Mouse (Mus musculus): ENCODE measurements at regions not wholly inside any gene's neighbourhood (a gene's known extent, or its start where the extent isn't known, plus 50 kb on each side); places are given as distances from the start of the nearest gene placed in this dataset.

DNA sequence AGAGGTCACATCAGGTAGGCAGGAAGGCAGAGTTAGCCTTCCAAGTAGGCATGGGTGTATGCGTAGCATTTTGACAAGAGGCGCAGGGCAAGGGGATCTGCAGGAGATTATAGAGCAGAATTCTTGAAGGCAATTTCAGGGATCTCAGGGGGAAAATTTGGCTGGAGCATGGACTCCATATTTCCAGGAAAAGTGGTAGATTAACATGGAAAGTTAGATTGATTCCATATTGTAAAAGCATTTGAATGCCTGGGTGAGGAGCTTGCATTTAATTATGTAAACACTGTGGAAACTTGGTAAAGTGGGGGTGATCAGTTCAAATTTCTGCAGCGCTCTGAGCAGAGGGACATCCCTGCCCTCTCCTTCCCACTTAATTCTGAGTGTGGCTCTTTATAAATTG, 146.7 kb downstream of the Pax3 start:
- DNase-seq (ENCODE audit: extremely low read depth, insufficient read length, low spot score), result no peak

DNA sequence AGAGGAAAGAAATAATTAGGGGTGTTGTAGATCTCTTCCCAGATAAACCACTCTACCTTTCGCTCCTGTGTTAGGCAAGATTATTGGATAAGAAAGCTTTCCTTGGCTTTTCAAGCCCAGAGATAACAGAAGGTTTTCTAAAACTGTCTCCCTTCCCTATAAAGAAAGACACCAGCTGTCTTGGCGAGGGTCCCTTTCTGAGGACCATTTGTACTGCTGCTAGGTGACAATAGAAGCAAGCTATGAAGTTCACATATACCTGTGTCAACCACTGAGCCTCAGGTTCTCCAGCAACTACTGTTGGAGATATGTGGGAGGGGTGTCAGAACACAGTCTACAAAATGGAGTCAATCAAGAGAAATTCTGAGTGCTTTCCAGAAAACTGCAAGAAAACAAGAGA, 164.6 kb downstream of the Pax3 start:
- no peak for DNase-seq (ENCODE audit: extremely low read depth, insufficient read length, low spot score)

DNA sequence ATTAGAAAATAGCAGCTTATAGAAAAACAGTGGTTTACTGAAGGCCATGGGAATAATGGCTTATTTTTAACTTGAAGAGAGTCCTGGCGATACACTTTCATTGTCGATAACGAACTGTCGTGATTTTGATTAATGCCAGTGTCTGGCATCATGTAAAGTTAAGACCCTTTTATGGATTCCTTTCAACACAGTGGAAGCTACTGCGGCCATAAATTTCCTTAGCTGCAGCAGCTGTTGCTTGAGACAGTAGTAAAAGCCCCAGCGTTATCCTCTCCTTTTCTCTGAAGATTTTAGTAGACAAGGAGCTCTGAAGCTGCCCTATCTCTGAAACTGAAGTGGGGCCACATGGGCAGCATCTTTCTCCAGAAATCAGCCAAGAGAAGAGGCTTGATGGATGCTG, 175.2 kb downstream of the Pax3 start:
- DNase-seq (ENCODE audit: extremely low read depth, insufficient read length, low spot score), result no peak

DNA sequence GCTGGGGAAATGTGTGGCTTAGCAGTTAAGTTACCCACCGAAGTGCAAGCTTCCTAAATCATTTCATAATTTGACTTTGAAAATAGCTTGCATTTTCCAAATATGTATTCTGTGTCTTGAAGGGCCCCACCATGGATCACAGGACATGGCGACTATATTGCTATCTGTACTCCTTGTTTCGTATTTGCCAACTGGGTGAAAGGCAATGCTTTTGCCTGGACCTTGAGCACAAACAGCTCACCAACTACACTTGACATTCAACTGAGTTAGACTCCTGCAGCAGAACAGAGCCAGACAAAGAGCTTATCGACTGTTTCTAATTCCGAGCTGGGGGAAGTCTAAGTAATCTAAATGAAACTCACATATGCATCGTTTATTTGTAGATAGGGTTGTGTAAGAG, 175.9 kb downstream of the Pax3 start:
- DNase-seq (ENCODE audit: extremely low read depth, insufficient read length, low spot score), result no peak

DNA sequence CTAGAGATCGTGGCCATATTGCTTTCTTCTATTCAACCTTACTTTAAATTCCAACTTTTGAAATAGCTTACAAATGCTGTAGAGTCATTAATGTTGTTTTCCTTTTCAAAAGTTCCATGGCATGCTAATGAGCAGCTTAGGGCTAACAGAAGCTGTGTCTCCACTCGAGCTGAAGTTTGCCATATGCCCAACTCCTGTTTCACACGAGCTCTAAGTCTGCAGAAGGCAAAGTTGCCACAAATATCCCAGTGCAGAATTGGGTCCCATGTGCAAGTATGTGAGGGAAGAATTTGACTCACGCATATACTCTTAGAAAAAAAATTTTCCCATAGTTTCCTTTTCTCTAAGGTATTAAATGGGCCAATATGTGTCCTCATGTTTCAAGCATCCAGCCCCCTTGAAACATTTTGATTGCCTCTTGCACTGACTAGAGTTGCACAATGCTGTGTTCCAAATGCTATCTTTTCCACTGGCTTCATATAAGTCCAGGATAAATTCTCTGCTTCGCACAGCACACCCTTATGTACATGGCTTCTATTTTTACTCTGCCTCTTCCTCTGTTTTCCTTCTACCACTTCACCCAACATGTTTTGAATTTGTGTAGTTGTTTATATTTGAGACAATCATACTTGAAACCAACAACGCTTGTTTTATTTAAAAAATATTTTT, 178.9 kb downstream of the Pax3 start:
- no peak for DNase-seq (ENCODE audit: extremely low read depth, insufficient read length, low spot score)

DNA sequence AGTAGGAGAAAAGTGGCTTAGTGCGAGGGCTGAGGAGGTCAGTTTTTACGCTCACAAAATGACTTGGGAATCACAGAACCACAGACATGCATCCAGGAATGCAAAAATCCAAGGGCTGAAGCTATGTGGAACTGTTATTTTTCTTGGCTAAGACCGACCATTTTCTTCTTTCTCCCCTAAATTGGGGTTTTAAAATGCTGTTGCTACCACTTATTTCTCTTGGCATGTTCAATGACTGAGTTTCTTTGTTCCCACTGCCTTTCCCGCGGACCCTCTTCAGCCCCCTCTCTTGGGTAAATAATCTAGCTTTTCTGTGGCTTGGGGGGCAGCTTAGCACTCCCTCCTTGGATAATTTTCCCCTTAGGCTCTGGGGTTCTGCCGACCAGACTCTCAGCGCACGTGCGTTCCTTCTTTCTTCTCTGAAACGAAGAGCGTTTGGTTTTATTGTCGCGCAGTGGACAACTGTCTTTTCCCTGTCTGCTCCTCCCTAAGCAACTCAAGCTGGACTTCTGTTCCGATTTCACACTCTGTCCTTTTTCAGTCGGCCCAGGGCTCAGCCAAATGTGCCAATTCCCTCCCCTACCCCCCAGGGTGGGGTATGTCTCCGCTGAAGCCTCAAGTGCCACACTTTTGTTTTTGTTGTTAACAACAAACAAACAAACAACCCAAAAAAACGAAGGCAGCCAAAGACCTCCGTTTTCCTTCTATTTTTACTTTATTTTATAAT, 180.2 kb downstream of the Pax3 start:
- DNase-seq (ENCODE audit: extremely low read depth, insufficient read length, low spot score), result no peak

DNA sequence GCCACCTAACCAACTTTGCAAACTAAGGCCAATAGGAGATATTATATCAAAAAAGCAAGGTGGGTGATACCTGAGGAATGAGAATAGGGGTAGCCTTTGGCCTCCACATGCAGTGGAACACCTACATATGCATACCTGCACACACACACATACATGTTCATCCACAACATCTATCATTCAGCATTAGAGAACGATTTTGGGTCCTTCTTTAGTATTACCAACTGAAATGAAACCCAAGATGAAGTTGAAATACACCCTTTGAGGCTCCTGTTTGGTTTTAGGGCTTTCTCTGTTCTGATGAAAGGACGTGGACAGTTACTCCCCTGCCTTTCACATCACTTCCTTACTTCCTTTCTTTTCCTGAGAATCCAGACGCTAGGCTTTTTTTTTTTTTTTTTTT, 180.9 kb downstream of the Pax3 start:
- DNase-seq (ENCODE audit: extremely low read depth, insufficient read length, low spot score), result no peak

DNA sequence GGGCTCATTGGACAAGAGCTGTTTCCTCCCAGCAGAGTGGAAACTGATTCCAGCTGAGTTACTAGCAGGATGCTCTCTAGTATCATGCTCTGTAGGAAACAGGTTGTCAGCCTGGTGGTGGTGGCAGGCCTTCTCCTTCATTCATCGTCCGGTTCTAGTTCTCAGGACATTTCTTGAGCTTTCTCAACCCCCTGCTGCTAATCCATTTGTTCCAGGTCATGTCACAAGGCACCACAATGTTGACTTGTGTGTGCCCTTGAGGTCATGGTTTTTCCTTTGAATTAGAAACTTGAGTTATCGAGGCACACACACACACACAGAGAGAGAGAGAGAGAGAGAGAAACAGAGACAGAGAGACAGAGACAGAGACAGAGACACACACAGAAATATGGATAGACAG, 183.5 kb downstream of the Pax3 start:
- no peak for DNase-seq (ENCODE audit: extremely low read depth, insufficient read length, low spot score)

DNA sequence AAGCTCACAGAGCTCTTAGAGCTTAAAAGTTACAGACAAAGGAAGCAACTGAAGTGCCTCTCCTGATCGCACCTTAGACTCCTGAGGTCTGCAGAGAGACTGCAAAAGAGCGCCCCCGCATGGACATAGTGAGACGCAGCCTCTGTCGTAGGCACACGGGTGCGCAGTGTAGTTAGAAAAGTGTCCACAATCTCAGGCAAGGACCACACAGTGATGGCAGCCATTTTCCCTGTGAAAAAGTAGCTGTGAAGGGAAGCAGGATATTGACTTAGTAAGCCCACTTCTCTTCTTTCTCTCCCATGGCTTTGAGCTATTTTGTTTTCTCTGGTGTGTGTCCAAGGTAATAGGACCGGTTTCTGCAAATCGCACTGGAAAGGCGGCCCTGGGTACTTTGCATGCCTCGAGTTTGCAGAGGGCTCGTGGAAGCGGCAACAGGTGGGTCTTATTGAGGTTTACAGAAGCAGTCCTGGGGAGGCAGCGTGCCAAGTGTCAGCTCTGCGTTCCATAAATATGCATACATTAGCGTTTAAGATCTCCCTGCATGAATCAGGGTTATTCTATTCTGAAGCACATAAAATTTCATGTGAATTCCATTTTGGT, 188.0 kb downstream of the Pax3 start:
- no peak for DNase-seq (ENCODE audit: extremely low read depth, insufficient read length, low spot score)

DNA sequence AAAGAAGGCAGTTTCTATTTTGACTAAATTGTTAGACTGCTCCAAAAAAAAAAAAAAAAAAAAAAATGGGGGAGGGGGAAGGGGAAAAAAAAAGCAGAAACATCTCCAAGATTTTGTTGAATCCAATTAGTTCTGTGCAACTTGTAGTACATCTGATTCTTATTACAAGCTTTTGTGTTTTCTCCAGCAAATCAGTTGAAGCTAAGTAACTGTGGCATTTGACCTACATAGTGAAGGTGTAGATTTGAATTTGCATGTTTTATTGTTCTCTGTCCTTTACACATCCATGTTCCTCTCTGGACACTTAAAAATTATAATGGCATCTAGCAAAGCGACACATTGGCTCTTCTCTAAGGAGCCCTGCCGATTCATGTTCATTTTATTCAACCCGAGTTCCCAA, 192.6 kb downstream of the Pax3 start:
- no peak for DNase-seq (ENCODE audit: extremely low read depth, insufficient read length, low spot score)

DNA sequence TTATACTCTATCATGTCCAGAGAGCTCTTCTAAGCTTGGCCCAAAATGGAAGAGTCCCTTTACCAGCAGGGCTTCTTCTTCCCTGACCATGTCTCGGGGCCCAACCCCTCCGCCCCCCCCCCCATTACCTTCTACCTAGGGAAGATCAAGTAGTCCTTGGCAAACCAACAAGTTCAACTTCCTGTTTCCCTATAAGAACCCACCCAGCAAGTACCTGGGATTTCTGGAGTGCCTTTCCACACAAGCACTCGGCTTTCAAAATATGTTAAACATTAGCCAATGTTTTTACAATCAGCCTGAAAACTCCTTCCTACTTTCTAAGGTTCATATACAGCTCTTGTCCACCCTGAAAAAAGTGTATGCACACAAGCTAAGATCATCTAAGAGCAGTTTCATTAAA, 198.2 kb downstream of the Pax3 start:
- no peak for DNase-seq (ENCODE audit: extremely low read depth, insufficient read length, low spot score)

DNA sequence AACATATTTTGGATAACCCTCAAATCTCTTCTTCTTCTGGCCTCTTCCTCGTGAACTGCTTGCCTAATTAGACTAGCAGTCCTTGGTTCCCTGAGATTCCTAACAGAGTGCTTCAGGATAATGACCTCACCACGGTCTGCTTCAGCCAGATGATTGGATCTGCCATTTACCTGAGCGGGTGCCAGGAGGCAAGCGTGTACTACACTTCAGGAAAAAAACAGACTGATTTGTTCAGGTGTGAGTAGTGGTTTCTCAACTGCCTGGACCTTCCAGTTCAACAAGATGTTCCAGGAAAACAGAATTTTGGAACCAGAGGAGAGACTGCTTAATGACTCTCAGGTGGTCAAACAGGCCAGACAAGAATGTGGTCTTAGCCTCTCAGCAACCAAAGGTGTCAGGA, 215.4 kb downstream of the Pax3 start:
- no peak for DNase-seq (ENCODE audit: extremely low read depth, insufficient read length, low spot score)

DNA sequence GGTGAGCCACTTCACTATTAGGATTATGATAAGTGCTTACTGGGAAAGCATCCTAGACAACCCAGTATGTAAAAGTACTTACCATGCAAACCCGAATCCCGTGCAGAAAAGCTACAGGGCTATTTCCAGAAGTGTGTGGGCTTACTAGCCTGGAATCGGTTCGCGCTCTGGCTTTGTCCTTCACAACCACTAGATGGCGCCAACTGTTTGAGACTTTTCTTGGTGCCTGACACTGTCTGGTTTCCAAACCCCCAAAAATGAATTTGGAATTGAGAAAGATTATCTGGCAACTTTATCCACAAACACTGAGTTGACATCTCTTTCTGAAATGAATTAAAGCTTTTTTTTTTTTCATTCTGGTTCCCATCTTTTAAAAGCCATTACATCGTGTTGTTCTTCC, 218.2 kb downstream of the Pax3 start:
- peak; percentile 12 for DNase-seq (ENCODE audit: extremely low read depth, insufficient read length, low spot score)

DNA sequence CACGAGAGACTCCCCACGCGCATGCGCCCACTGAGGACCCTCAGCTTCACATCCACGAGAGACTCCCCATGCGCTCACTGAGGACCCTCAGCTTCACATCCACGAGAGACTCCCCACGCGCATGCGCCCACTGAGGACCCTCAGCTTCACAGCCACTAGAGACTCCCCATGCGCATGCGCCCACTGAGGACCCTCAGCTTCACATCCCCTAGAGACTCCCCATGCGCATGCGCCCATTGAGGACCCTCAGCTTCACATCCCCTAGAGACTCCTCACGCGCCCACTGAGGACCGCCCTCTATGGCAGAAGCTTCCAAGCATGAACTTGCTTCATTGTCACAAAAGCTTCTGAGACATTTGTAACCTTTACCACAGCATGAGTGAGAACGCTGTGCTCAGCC, 221.0 kb downstream of the Pax3 start:
- no peak for DNase-seq (ENCODE audit: extremely low read depth, insufficient read length, low spot score)

DNA sequence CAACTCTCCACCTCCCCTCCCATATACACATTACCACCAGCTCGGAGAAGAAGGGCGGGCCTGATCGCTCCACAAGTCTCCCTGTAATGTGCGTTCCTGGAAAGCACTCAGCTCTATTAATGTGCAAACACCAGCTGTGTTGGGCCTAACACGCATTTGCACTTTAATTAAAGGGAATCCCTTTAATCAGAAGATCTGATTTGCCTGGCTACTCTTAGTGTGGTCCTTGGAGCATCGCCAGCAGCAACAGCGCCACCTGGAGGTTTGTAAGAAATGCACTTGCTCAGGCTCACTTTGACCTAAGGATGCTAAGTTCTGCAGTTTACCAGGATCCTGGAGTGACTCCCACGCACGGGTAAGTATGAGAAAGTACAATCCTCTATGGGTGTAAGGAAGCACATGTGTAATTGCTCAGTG, 224.6 kb downstream of the Pax3 start:
- DNase-seq (ENCODE audit: extremely low read depth, insufficient read length, low spot score), result peak; percentile 15

DNA sequence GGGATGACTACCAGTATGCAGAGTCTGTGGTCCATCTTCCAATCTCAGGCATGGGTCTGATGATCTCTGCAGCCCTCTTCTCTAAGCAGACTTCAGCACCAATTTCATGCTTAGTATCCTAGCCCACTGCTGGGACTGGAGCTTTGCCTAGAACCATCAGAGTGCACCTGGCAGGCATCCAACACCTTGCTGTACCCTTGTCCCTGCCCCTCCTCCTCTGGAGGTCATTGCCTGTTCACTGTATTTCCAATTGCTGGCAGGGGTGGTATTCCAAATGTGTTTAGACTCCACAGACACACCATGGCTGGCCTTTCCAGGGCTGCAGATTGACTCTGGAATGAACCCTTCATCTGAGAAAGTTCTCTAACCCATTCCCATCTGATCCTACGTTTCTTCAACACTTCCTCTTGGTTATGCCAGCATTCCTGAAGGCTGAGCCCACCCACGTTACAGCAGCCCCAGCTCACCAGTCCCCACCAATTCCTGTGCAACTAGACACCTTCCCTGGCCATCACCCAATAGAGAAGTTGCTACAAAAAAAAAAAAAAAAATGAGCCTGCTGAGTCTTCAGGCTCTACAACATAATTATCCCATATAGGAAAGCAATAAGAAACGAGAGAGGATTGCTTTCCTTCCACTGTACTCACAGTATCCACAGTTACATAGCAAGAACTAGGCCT, 232.1 kb downstream of the Pax3 start:
- DNase-seq (ENCODE audit: extremely low read depth, insufficient read length, low spot score), result no peak

DNA sequence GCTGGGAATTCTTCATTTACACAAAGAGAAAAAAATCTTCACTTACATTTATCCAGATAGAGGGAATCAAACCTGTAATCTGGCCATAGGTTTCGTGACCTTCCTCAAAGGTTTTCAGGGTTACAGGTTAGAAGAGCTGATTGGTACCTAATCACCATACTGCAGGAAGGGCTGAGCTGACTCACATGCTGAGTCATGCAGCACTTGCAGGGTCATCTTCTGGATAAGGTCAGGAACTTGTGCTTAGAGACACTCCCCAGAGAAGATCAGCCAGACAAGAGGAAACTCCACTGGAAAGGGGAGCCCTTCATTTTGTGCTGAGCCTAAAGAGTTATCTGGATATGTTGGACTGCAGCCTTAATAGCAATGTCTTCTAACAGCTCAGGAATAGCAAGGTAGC, 237.6 kb downstream of the Pax3 start:
- DNase-seq (ENCODE audit: extremely low read depth, insufficient read length, low spot score), result no peak

DNA sequence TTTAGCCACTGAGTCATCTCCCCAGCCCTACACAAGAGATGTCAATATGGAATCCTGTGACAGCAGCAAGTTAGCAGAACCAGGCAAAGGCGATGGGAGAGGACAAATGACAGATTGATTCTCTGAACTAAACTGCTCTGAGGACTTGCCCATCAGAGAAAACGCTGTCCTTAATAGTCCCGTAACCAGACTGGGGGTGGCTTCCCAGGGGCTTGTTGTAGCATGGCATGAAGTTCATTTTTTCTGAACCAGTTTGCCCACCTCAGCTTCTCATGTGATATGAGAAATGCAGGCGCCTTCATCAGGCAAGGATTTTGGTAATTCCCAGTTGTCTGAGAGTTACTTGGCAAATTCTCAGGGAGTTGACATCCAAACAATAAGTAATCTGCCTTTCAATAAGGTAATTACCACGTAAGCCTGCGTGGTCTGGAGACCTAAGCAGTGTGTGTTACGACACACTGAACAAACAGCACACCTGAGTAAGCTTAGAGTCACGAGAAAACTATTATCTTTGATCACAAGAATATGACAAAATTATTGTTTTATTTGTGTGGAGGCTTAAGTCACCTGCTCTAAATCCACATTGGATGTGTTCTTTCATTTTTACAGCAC, 239.7 kb downstream of the Pax3 start:
- no peak for DNase-seq (ENCODE audit: extremely low read depth, insufficient read length, low spot score)

DNA sequence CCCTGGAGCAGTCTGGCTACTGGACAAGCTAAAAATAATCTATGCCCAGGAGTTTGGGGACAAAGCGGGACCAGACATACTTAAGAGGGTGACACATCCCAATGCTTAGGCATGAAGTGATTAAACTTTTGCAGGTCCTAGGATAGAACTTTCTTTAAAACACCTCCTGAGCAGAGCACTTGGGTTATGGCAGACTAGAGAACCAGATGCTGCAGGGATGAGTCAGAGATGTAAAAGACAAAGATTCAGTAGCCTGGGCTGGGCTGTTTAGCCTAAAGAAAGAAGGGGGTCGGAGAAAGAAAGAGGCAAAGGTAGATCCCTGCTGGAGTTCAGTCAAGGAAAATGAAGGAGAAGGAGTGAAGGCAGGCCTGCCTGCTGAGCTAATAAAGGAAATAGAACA, 249.0 kb downstream of the Pax3 start:
- peak; percentile 36 for DNase-seq (ENCODE audit: extremely low read depth, insufficient read length, low spot score)

DNA sequence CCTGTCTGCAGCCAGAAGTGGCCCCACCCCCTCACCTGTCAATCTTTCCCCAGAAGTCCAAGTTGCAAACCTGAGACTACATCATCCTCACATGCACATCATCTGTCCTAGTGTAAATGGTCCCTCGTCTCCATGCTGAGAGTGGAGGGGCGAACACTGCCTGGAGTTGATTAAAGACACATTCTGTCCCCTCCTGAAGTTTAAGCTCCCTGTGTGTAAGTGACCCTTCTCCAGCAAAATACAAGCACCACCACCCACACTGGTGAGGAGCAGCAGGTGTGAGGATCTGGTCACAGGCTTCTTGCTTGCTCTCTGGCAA, 252.6 kb downstream of the Pax3 start:
- no peak for DNase-seq (ENCODE audit: extremely low read depth, insufficient read length, low spot score)

DNA sequence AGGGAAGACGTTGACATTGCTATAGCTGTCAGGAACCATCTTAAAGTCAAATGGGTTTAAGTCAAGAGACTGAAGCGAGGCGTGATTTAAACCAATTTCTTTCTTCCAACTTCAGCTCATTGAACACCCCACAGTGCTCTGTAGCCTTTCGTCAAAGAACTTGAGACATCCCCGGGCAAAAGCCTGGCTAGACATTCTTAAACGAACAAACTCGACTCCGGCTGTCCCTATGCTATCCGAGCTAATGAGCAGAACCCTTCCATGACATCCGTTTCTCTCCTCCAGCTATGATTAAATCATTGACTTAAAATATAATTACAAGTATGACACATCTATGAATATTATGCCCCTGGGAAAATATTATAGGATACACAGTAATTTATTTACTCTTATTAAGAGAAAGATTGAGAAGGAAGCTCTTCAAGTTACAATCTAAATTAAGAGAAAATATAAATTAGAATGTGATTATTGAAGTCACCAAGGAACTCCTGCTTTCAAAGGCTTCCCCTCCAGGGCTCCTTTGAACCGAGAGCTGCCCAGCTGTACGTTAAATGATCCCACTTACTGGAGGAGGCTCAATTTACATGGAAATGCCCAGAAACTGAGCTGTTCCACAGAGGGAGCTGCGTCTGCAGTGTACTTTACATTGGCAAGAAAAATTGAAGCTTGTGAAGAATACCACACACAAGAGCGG, 253.2 kb downstream of the Pax3 start:
- no peak for DNase-seq (ENCODE audit: extremely low read depth, insufficient read length, low spot score)

Measured in 3134 (cell line).